Mouse (Mus musculus) MEL (cell line): ENCODE measurements around the gene Nfia. TPM values are rescaled to one million over a fixed set of nuclear protein-coding genes. Genes with fewer than 3 reads are reported as not detected.

Experiments used
- DNase-seq: peaks from one replicate; pipeline ENCODE4 v3.0.0; 2011; ENCODE audit warnings: low read depth, low spot score
- H3K27ac ChIP-seq: 2 replicates; pipeline ENCODE4 v1.5.1; 2012; ENCODE audit warnings: low read depth, mild to moderate bottlenecking, control low read depth, low read length, moderate library complexity; ENCODE audit not compliant: control insufficient read depth
- H3K27me3 ChIP-seq, 2 experiments: fragments of 150-350 bp in 1 of 2; sonication (generic) in 1 of 2; 2 replicates each; pipeline ENCODE4 v1.6.1; 2012; ENCODE audit warnings: low read length in 2 of 2, mild to moderate bottlenecking in 2 of 2, improper control_type of control experiment in 1 of 2, moderate library complexity in 1 of 2; ENCODE audit not compliant: insufficient read depth in 2 of 2, control insufficient read depth in 1 of 2
- H3K36me3 ChIP-seq, 2 experiments: 2 replicates each; pipeline ENCODE4 v1.6.1; 2012 to 2014; ENCODE audit warnings: low read length in 2 of 2, improper control_type of control experiment in 1 of 2, inconsistent platforms in 1 of 2, mild to moderate bottlenecking in 1 of 2; ENCODE audit not compliant: insufficient read depth in 2 of 2, control insufficient read depth in 1 of 2
- H3K4me1 ChIP-seq, 2 experiments: fragments of 150-350 bp in 1 of 2; sonication (generic) in 1 of 2; 2 replicates each; pipeline ENCODE4 v1.6.1; 2012; ENCODE audit warnings: low read length in 2 of 2, improper control_type of control experiment in 1 of 2, mild to moderate bottlenecking in 1 of 2; ENCODE audit not compliant: insufficient read depth in 2 of 2, control insufficient read depth in 1 of 2
- H3K4me3 ChIP-seq, 2 experiments: fragments of 150-350 bp in 1 of 2; sonication (generic) in 1 of 2; 2 replicates each; pipeline ENCODE4 v1.5.1; 2012; ENCODE audit warnings: low read depth in 2 of 2, low read length in 2 of 2, mild to moderate bottlenecking in 2 of 2, moderate library complexity in 2 of 2, control low read depth in 1 of 2, improper control_type of control experiment in 1 of 2; ENCODE audit not compliant: control insufficient read depth in 1 of 2, insufficient read depth in 1 of 2
- H3K79me2 ChIP-seq: 2 replicates; pipeline ENCODE4 v1.6.1; 2012; ENCODE audit warnings: mild to moderate bottlenecking, low read length, moderate library complexity; ENCODE audit not compliant: control insufficient read depth, poor library complexity, insufficient read depth
- H3K9ac ChIP-seq: 2 replicates; pipeline ENCODE4 v1.6.1; 2012; ENCODE audit warnings: low read depth, mild to moderate bottlenecking, control low read depth, low read length, moderate library complexity; ENCODE audit not compliant: control insufficient read depth, poor library complexity, severe bottlenecking
- H3K9me3 ChIP-seq: fragments of 150-350 bp; sonication (generic); replicated peaks from 2 replicates; pipeline ENCODE4 v1.6.1; 2012; ENCODE audit warnings: mild to moderate bottlenecking, low read length, improper control_type of control experiment, moderate library complexity; ENCODE audit not compliant: insufficient read depth
- CHD1 ChIP-seq: IDR thresholded peaks from 2 replicates; pipeline ENCODE4 v1.6.1; 2012; ENCODE audit warnings: low read depth, mild to moderate bottlenecking, inconsistent platforms, low read length, improper control_type of control experiment
- E2F4 ChIP-seq: IDR thresholded peaks from 2 replicates; pipeline ENCODE4 v1.6.1; 2011; ENCODE audit warnings: low read depth, low read length, improper control_type of control experiment, borderline replicate concordance
- HCFC1 ChIP-seq: IDR thresholded peaks from 2 replicates; pipeline ENCODE4 v1.6.1; 2012; ENCODE audit warnings: low read depth, mild to moderate bottlenecking, inconsistent platforms, low read length, improper control_type of control experiment, moderate library complexity
- KAT2A ChIP-seq: conservative IDR thresholded peaks from 2 replicates; pipeline ENCODE4 v1.6.1; 2012; ENCODE audit warnings: low read depth, low read length, improper control_type of control experiment, inconsistent platforms
- MAFK ChIP-seq: IDR thresholded peaks from 2 replicates; pipeline ENCODE4 v1.6.1; 2011; ENCODE audit warnings: low read depth, mild to moderate bottlenecking, low read length, improper control_type of control experiment, borderline replicate concordance
- MAX ChIP-seq: IDR thresholded peaks from 2 replicates; pipeline ENCODE4 v1.6.1; 2011; ENCODE audit warnings: low read length, improper control_type of control experiment
- MAZ ChIP-seq: IDR thresholded peaks from 2 replicates; pipeline ENCODE4 v1.6.1; 2012; ENCODE audit warnings: low read depth, mild to moderate bottlenecking, inconsistent platforms, low read length, improper control_type of control experiment
- NELFE ChIP-seq: IDR thresholded peaks from 2 replicates; pipeline ENCODE4 v1.6.1; 2011; ENCODE audit warnings: low read depth, low read length, improper control_type of control experiment
- NRF1 ChIP-seq: IDR thresholded peaks from 2 replicates; pipeline ENCODE4 v1.6.1; 2014; ENCODE audit warnings: low read depth, mild to moderate bottlenecking, inconsistent platforms, low read length, improper control_type of control experiment, moderate library complexity; ENCODE audit not compliant: poor library complexity, insufficient read depth, severe bottlenecking
- POLR2A ChIP-seq, 2 experiments: IDR thresholded peaks; 2 replicates each; pipeline ENCODE4 v1.6.1; 2011 to 2012; ENCODE audit warnings: low read length in 2 of 2, mild to moderate bottlenecking in 2 of 2, control low read depth in 1 of 2, improper control_type of control experiment in 1 of 2, low read depth in 1 of 2, moderate library complexity in 1 of 2; ENCODE audit not compliant: control insufficient read depth in 1 of 2, insufficient read depth in 1 of 2, poor library complexity in 1 of 2
- RAD21 ChIP-seq: IDR thresholded peaks from 2 replicates; pipeline ENCODE4 v1.6.1; 2011; ENCODE audit warnings: mild to moderate bottlenecking, low read depth, low read length, improper control_type of control experiment
- RCOR1 ChIP-seq: IDR thresholded peaks from 2 replicates; pipeline ENCODE4 v1.6.1; 2012; ENCODE audit warnings: low read depth, mild to moderate bottlenecking, inconsistent platforms, low read length, improper control_type of control experiment
- SMC3 ChIP-seq: IDR thresholded peaks from 2 replicates; pipeline ENCODE4 v1.6.1; 2011; ENCODE audit warnings: low read depth, low read length, improper control_type of control experiment
- USF1 ChIP-seq: IDR thresholded peaks from 2 replicates; pipeline ENCODE4 v1.6.1; 2014; ENCODE audit warnings: low read depth, mild to moderate bottlenecking, inconsistent platforms, low read length, improper control_type of control experiment, moderate library complexity
- ZMIZ1 ChIP-seq: IDR thresholded peaks from 2 replicates; pipeline ENCODE4 v1.6.1; 2012; ENCODE audit warnings: low read depth, mild to moderate bottlenecking, inconsistent platforms, low read length, improper control_type of control experiment, moderate library complexity
- polyA plus RNA-seq, 2 experiments: library from polyadenylated mRNA; stranded (reverse) in 1 of 2; unstranded in 1 of 2; fragments of >175 nt in 1 of 2; fragments of >200 nt in 1 of 2; gene quantifications; 2 replicates each; pipeline versions ENCODE4 v1.2.1 to v1.2.4; 2012; ENCODE audit warnings: low replicate concordance in 2 of 2, low read depth in 1 of 2; ENCODE audit not compliant: insufficient read length in 2 of 2, insufficient read depth in 1 of 2, missing spikeins in 1 of 2
- total RNA-seq: library from RNA; depleted of rRNA; stranded (reverse); fragments of 300-350 nt; gene quantifications from 2 replicates; pipeline ENCODE4 v1.2.3, GENCODE M21; 2012

Nfia gene
- total and polyA plus RNA-seq, 3 experiments: 10.2 to 20.5 (median 13.4) TPM

GRCm38 (mm10) chr4:97950341-97951071 lies 178.0 kb downstream of the Nfia start:
- H3K36me3 ChIP-seq: peaks cover 0 to 8% of the 10 kb centered on the region in 2 experiments; a peak in 2 of 4 replicates
- no peaks in the 10 kb centered on the region for H3K27me3 ChIP-seq
- peaks cover 5% of the 10 kb centered on the region; the same call in 1 of the 2 replicates for H3K79me2 ChIP-seq
- no peak overlapping the region for H3K9ac ChIP-seq
- DNase-seq: no peak
- H3K27ac ChIP-seq: no peak overlapping the region
- TF ChIP-seq CHD1: no peak
- no peak for TF ChIP-seq MAZ
- no peak for TF ChIP-seq RAD21
- no peak for TF ChIP-seq MAFK
- TF ChIP-seq ZMIZ1: no peak
- no peak for TF ChIP-seq POLR2A (IDR thresholded peaks at IDR 0.05; ENCODE audit: control insufficient read depth in 1 of 2, insufficient read depth in 1 of 2, low read depth in 1 of 2, low read length in 2 of 2, poor library complexity in 1 of 2)
- no peak for TF ChIP-seq NRF1
- TF ChIP-seq USF1: no peak
- TF ChIP-seq MAX: no peak
- H3K4me1 ChIP-seq: no peaks in the 10 kb centered on the region
- H3K9me3 ChIP-seq: no peaks in the 10 kb centered on the region
- H3K4me3 ChIP-seq: no peak overlapping the region

- H3K9ac ChIP-seq: no peak overlapping the region
- no peaks in the 10 kb centered on the region for H3K27me3 ChIP-seq
- H3K27ac ChIP-seq: no peak overlapping the region
- peaks cover 5% of the 10 kb centered on the region; the same call in 1 of the 2 replicates for H3K79me2 ChIP-seq
- DNase-seq: no peak
- no peaks in the 10 kb centered on the region for H3K9me3 ChIP-seq
- TF ChIP-seq SMC3 (no peak), NELFE (no peak), KAT2A (no peak)
- no peak overlapping the region for H3K4me3 ChIP-seq
- peaks cover 0 to 15% of the 10 kb centered on the region in 2 experiments; a peak in 2 of 4 replicates for H3K36me3 ChIP-seq
- no peaks in the 10 kb centered on the region for H3K4me1 ChIP-seq
These were observed 181.4 kb downstream of the Nfia start for GRCm38 (mm10) chr4:97953886-97954285.

DNA sequence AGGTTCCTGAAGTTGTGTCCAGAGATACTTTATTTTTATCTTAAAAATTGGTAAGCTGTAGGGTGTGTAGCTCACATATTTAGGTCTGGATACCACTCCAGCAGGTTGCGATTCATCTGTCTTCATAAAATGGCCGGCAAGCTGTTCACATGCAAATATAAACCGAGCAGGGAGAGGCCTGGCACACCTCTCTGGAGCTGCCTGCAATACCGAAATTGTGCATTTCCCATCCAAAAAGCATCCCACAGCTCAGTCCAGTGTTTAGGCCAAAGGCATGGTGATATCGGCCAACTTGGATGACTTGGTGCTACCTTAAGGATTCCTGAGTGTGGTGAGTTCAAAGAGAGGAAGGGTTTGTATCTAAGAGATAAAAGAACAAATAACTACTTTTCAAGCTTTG lies 185.6 kb downstream of the Nfia start:
- Histone ChIP-seq H3K9me3 (no peaks in the 10 kb centered on the region), H3K79me2 (peaks cover 2% of the 10 kb centered on the region; the same call in 1 of the 2 replicates), H3K4me3 (no peak overlapping the region)
- no peak for DNase-seq
- TF ChIP-seq POLR2A (IDR thresholded peaks at IDR 0.05; ENCODE audit: control insufficient read depth in 1 of 2, insufficient read depth in 1 of 2, low read depth in 1 of 2, low read length in 2 of 2, poor library complexity in 1 of 2) (no peak), NRF1 (no peak), HCFC1 (no peak), RAD21 (no peak), E2F4 (no peak), NELFE (no peak), RCOR1 (no peak), MAX (no peak)
- TF ChIP-seq, all 39 proteins: peak for 0
- peaks cover 0 to 22% of the 10 kb centered on the region in 2 experiments; a peak in 2 of 4 replicates for H3K36me3 ChIP-seq
- no peak overlapping the region for H3K27ac ChIP-seq
- no peaks in the 10 kb centered on the region for H3K27me3 ChIP-seq
- no peaks in the 10 kb centered on the region for H3K4me1 ChIP-seq
- H3K9ac ChIP-seq: no peak overlapping the region
